Mouse (Mus musculus) naive thymus-derived CD4-positive, alpha-beta T cell, adult 2 months (primary cell): ENCODE data around the gene Zfp568.

Source experiments
- DNase-seq: peaks from one replicate; pipeline ENCODE4 v3.0.0-alpha.2; 2011; ENCODE audit warnings: low read depth

The Zfp568 gene

GRCm38 (mm10) chr7:30050882-30051548, 67.3 kb downstream of the Zfp568 start, which contains the start of gene Zfp14:
TSS of gene Zfp14 (minus strand) at chr7:30051380.
- DNase-seq, result peak; percentile 87

- no peak for DNase-seq
Observed at GRCm38 (mm10) chr7:30053591-30053990, 69.8 kb downstream of the Zfp568 start.

- DNase-seq, result no peak
Observed at GRCm38 (mm10) chr7:30060341-30060740, 76.6 kb downstream of the Zfp568 start.

GRCm38 (mm10) chr7:30062478-30062877, 78.7 kb downstream of the Zfp568 start:
- DNase-seq, result peak; percentile 32

DNA sequence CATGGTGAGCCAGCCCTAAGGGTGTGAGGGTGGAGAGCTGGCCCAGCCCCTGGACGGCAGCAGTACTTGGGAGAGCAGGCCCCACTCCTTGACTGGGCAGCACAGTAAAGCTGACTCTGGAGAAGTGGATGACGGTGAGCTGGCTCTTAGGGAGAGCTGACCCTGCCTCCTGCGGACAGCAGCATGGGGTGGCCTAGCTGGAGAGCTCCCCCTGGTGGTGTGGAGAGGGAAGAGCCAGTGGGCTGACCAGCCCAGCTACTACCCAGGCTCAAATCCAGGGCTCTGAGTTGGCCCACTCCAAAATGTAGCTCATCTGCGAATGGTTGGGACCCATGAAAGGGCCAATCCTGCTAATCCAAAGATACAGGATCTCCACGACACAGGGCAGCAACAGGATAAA, 80.9 kb downstream of the Zfp568 start:
- DNase-seq, result no peak

- peak; percentile 90 for DNase-seq
Observed at GRCm38 (mm10) chr7:30072146-30073028, 88.6 kb downstream of the Zfp568 start, which contains the start of gene Zfp82. TSS of gene Zfp82 (minus strand) at chr7:30072900.
